9 mouse cellular contexts compared by ENCODE assay signal in the genomic region with DNA sequence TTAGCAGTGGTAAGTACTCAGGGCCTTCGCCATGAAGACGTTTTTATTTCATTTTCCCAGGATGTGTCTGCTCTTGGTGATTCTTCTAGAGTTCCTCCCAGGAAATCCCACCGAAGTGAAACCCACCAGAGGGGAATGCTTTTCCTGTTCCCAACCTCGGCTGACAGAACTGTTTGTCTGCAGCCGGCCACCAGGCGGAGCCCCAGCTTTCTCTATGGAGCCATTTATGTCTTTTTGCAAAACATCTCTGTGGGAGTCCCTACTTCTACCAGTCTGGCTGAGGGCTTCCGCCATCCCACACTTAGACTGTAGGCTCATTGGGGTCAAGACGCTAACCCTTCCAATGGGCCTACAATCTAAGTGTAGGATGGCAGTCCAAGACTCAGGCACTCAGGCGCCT. TPM values are rescaled to one million over a fixed set of nuclear protein-coding genes. Genes with fewer than 3 reads are reported as not detected.
DNase-seq lines count a peak whose midpoint lies in the region; ATAC-seq and TF ChIP-seq lines count a peak whose summit lies in the region.
"Had no signal": no experiment of that assay in that cellular context is flagged by ENCODE, and none has a peak within 500 bp of the region (broad histone marks: within the 10 kb centered on the region; RNA-seq: fewer than 3 reads in every experiment).

No protein-coding gene starts in this region.

- H3ac ChIP-seq in C2C12 (ENCODE audit: control insufficient read depth, insufficient read length, low read depth), result no peak overlapping the region

- H3K27me3 ChIP-seq in C2C12 (ENCODE audit: control insufficient read depth, insufficient read depth, insufficient read length), result peaks cover 9% of the 10 kb centered on the region
- 0 out of 2 replicates have a peak, but pooled peaks cover 11% of the 10 kb centered on the region for H3K27me3 ChIP-seq in heart, embryonic 14.5 days (ENCODE audit: control insufficient read depth, insufficient read depth, low read length)
- H3K27me3 ChIP-seq in kidney, postnatal 0 days (ENCODE audit: insufficient read depth, low read length), result no peaks in the 10 kb centered on the region
- 0 out of 2 replicates have a peak, but pooled peaks cover 9% of the 10 kb centered on the region for H3K27me3 ChIP-seq in liver, embryonic 12.5 days (replicated peaks)
- peaks cover 24% of the 10 kb centered on the region for H3K27me3 ChIP-seq in neural tube, embryonic 12.5 days (replicated peaks)

- no peaks in the 10 kb centered on the region for H3K79me3 ChIP-seq in C2C12 (ENCODE audit: low read depth)

- WGBS in heart, embryonic 14.5 days, result 12% methylated on average over 9 of the region's 9 CpGs
- WGBS in kidney, postnatal 0 days, result 8% methylated on average over 9 of the region's 9 CpGs
- 13% methylated on average over 9 of the region's 9 CpGs for WGBS in liver, embryonic 12.5 days (ENCODE audit: insufficient replicate concordance)
- WGBS in neural tube, embryonic 12.5 days, result 12% methylated on average over 9 of the region's 9 CpGs

- TF ChIP-seq POLR2A in embryonic fibroblast, embryonic 13.5 days (IDR thresholded peaks at IDR 0.05; ENCODE audit: low read depth, low read length), result no peak

- no peak overlapping the region for H3K4me3 ChIP-seq in C2C12 (ENCODE audit: insufficient read depth, poor library complexity, severe bottlenecking)
- peak overlapping the region; percentile 10; the same call in 1 of the 2 replicates for H3K4me3 ChIP-seq in embryonic fibroblast, embryonic 13.5 days (ENCODE audit: insufficient read depth, low read length)
- peak overlapping the region; percentile 37 to 40 for H3K4me3 ChIP-seq in heart, embryonic 14.5 days (ENCODE audit: control insufficient read depth in 1 of 2, insufficient read depth in 1 of 2, low read depth in 1 of 2, low read length in 2 of 2)
- H3K4me3 ChIP-seq in kidney, postnatal 0 days (replicated peaks; ENCODE audit: low read depth, low read length), result peak overlapping the region; percentile 32
- H3K4me3 ChIP-seq in liver, embryonic 12.5 days, result peak overlapping the region; percentile 30
- H3K4me3 ChIP-seq in neural tube, embryonic 12.5 days, result peak overlapping the region; percentile 39

- no peaks in the 10 kb centered on the region for H3K4me1 ChIP-seq in embryonic fibroblast, embryonic 13.5 days (ENCODE audit: control insufficient read depth, insufficient read depth, low read length)
- peaks cover 2 to 6% of the 10 kb centered on the region in 2 experiments; a peak in 2 of 4 replicates for H3K4me1 ChIP-seq in heart, embryonic 14.5 days (ENCODE audit: control insufficient read depth in 2 of 2, insufficient read depth in 2 of 2, low read length in 2 of 2)
- H3K4me1 ChIP-seq in kidney, postnatal 0 days (replicated peaks; ENCODE audit: insufficient read depth, low read length), result no peaks in the 10 kb centered on the region
- peaks cover 3% of the 10 kb centered on the region; the same call in 1 of the 2 replicates for H3K4me1 ChIP-seq in liver, embryonic 12.5 days
- H3K4me1 ChIP-seq in neural tube, embryonic 12.5 days, result no peaks in the 10 kb centered on the region

- DNase-seq in adrenal gland, postnatal 10 days, result peak; percentile 80
- DNase-seq in kidney, postnatal 0 days (ENCODE audit: low spot score), result peak; percentile 92
- DNase-seq in thymus, postnatal 0 days (ENCODE audit: low spot score), result peak; percentile 61

- peak; percentile 40 for TF ChIP-seq CTCF in C2C12 (IDR thresholded peaks at IDR 0.05; ENCODE audit: control insufficient read depth, insufficient read depth, insufficient read length)
- TF ChIP-seq CTCF in embryonic fibroblast, embryonic 13.5 days (IDR thresholded peaks at IDR 0.05; ENCODE audit: borderline replicate concordance, insufficient read depth, low read length), result 0 out of 2 replicates have a peak, but pooled peaks have one; percentile 21
- peak; percentile 85 for TF ChIP-seq CTCF in kidney, postnatal 0 days (IDR thresholded peaks at IDR 0.05; ENCODE audit: low read depth)

- ATAC-seq in heart, embryonic 14.5 days (ENCODE audit: insufficient number of reproducible peaks, insufficient read depth, low FRiP score, low read depth), result no peak
- 0 out of 2 replicates have a peak, but pooled peaks have one; percentile 26 for ATAC-seq in kidney, postnatal 0 days (replicated peaks; ENCODE audit: low FRiP score, low read depth)
- 0 out of 2 replicates have a peak, but pooled peaks have one; percentile 18 for ATAC-seq in liver, embryonic 12.5 days
- ATAC-seq in neural tube, embryonic 12.5 days (ENCODE audit: low FRiP score, low read depth), result peak; percentile 29; the same call in 1 of the 2 replicates

- H3K36me3 ChIP-seq in C2C12 (ENCODE audit: control insufficient read depth, insufficient read depth), result no peaks in the 10 kb centered on the region
- no peaks in the 10 kb centered on the region for H3K36me3 ChIP-seq in heart, embryonic 14.5 days (ENCODE audit: control insufficient read depth, insufficient read depth, low read length)
- no peaks in the 10 kb centered on the region for H3K36me3 ChIP-seq in kidney, postnatal 0 days (ENCODE audit: insufficient read depth, low read length)
- H3K36me3 ChIP-seq in liver, embryonic 12.5 days, result no peaks in the 10 kb centered on the region
- H3K36me3 ChIP-seq in neural tube, embryonic 12.5 days, result no peaks in the 10 kb centered on the region

- no peak overlapping the region for H3K27ac ChIP-seq in embryonic fibroblast, embryonic 13.5 days (ENCODE audit: insufficient read depth, low read length)
- no peak overlapping the region for H3K27ac ChIP-seq in heart, embryonic 14.5 days (replicated peaks in 1 of 2; ENCODE audit: control insufficient read depth in 1 of 2, insufficient read depth in 1 of 2, low read depth in 2 of 2, low read length in 2 of 2)
- H3K27ac ChIP-seq in kidney, postnatal 0 days, result no peak overlapping the region
- H3K27ac ChIP-seq in liver, embryonic 12.5 days, result no peak overlapping the region
- no peak overlapping the region for H3K27ac ChIP-seq in neural tube, embryonic 12.5 days

- peak overlapping the region; percentile 60 for H3K9ac ChIP-seq in heart, embryonic 14.5 days (ENCODE audit: low read length)
- H3K9ac ChIP-seq in kidney, postnatal 0 days (ENCODE audit: low read depth, low read length), result peak overlapping the region; percentile 15; the same call in 1 of the 2 replicates
- H3K9ac ChIP-seq in liver, embryonic 12.5 days, result no peak overlapping the region
- peak overlapping the region; percentile 51; the same call in 1 of the 2 replicates for H3K9ac ChIP-seq in neural tube, embryonic 12.5 days

- H3K79me2 ChIP-seq in C2C12 (ENCODE audit: control insufficient read depth, insufficient read depth), result no peaks in the 10 kb centered on the region

- no peaks in the 10 kb centered on the region for H3K9me3 ChIP-seq in heart, embryonic 14.5 days (ENCODE audit: control insufficient read depth, low read length)
- H3K9me3 ChIP-seq in kidney, postnatal 0 days (replicated peaks; ENCODE audit: low read length), result no peaks in the 10 kb centered on the region
- no peaks in the 10 kb centered on the region for H3K9me3 ChIP-seq in liver, embryonic 12.5 days (replicated peaks)
- H3K9me3 ChIP-seq in neural tube, embryonic 12.5 days, result no peaks in the 10 kb centered on the region

- H3K4me2 ChIP-seq in heart, embryonic 14.5 days (ENCODE audit: low read length), result peak overlapping the region; percentile 66
- H3K4me2 ChIP-seq in kidney, postnatal 0 days (ENCODE audit: low read length), result peak overlapping the region; percentile 60
- H3K4me2 ChIP-seq in liver, embryonic 12.5 days, result peak overlapping the region; percentile 55
- peak overlapping the region; percentile 66 for H3K4me2 ChIP-seq in neural tube, embryonic 12.5 days (replicated peaks)

TF ChIP-seq in C2C12, 6 proteins besides CTCF, POLR2A, EP300 and RAD21:
- TF ChIP-seq USF1 (IDR thresholded peaks at IDR 0.05; ENCODE audit: low read depth), result no peak
- TF ChIP-seq CEBPB (IDR thresholded peaks at IDR 0.05; ENCODE audit: low read depth), result no peak
- no peak for TF ChIP-seq MYOD1 (IDR thresholded peaks at IDR 0.05; ENCODE audit: control insufficient read depth, insufficient read length, low read depth)
- no peak for TF ChIP-seq MAX (IDR thresholded peaks at IDR 0.05)
- TF ChIP-seq MYOG (IDR thresholded peaks at IDR 0.05; ENCODE audit: control insufficient read depth, extremely low read depth, insufficient read length), result no peak
- TF ChIP-seq FOSL1 (IDR thresholded peaks at IDR 0.05; ENCODE audit: insufficient read depth, low read length, poor library complexity, severe bottlenecking), result no peak

RNA-seq across cellular contexts. Expression of gene Eno4, which starts 31.8 kb away (rescaled TPM):
- polyA plus RNA-seq in C2C12 (2012; fragmentation: generic; extraction: Trizol), result 0.37 TPM
- under 1 TPM in 1 of 2 experiments, not detected in 1; 0.24 TPM for total RNA-seq in adrenal gland, postnatal 10 days (2021)
- not detected in 2 replicates for polyA plus RNA-seq in embryonic fibroblast, embryonic 13.5 days (2011; ENCODE audit: insufficient read length, low read depth, missing spikeins)
- 0.30 and 0.46 TPM in 2 replicates for polyA plus RNA-seq in heart, embryonic 14.5 days (2014; fragmentation: Nextera tagmentation; extraction: Ambion mirVana)
- 0.37 and 0.51 TPM in 2 replicates for polyA plus RNA-seq in kidney, postnatal 0 days (2015; fragmentation: Nextera tagmentation; extraction: Ambion mirVana)
- polyA plus RNA-seq in liver, embryonic 12.5 days (2016; fragmentation: Nextera tagmentation; extraction: Ambion mirVana), result 0.10 and 0.12 TPM in 2 replicates
- 0.41 and 0.55 TPM in 2 replicates for polyA plus RNA-seq in neural tube, embryonic 12.5 days (2016; fragmentation: Nextera tagmentation; extraction: Ambion mirVana)
- polyA plus RNA-seq in thymus, postnatal 0 days (2015; fragmentation: Nextera tagmentation; extraction: Ambion mirVana), result 0.12 and 0.24 TPM in 2 replicates
- polyA plus RNA-seq: large intestine, adult 2 months had no signal

RNA-seq across cellular contexts. Expression of gene Hspa12a, which starts 32.1 kb away (rescaled TPM):
- polyA plus RNA-seq in C2C12 (2012; fragmentation: generic; extraction: Trizol), result 14.8 TPM
- total RNA-seq in adrenal gland, postnatal 10 days (2021), result 10 to 100 TPM; 37.5 to 46.5 TPM
- polyA plus RNA-seq in embryonic fibroblast, embryonic 13.5 days (2011; ENCODE audit: insufficient read length, low read depth, missing spikeins), result 7.1 and 9.0 TPM in 2 replicates
- polyA plus RNA-seq in heart, embryonic 14.5 days (2014; fragmentation: Nextera tagmentation; extraction: Ambion mirVana), result 8.3 and 8.4 TPM in 2 replicates
- 13.4 and 14.5 TPM in 2 replicates for polyA plus RNA-seq in kidney, postnatal 0 days (2015; fragmentation: Nextera tagmentation; extraction: Ambion mirVana)
- 1.2 and 1.3 TPM in 2 replicates for polyA plus RNA-seq in liver, embryonic 12.5 days (2016; fragmentation: Nextera tagmentation; extraction: Ambion mirVana)
- 67.0 and 74.2 TPM in 2 replicates for polyA plus RNA-seq in neural tube, embryonic 12.5 days (2016; fragmentation: Nextera tagmentation; extraction: Ambion mirVana)
- 0.72 and 0.99 TPM in 2 replicates for polyA plus RNA-seq in thymus, postnatal 0 days (2015; fragmentation: Nextera tagmentation; extraction: Ambion mirVana)

Comparison
In these comparisons a context has a peak if more than half of its experiments do, and no peak if none do; other contexts are left out.
1. CTCF ChIP-seq: peak in every context shown above with its lines; median percentile 85 in kidney, postnatal 0 days; 40 in C2C12; 21 in embryonic fibroblast, embryonic 13.5 days.